ENCODE assay signal across 8 mouse cellular contexts in the genomic region with DNA sequence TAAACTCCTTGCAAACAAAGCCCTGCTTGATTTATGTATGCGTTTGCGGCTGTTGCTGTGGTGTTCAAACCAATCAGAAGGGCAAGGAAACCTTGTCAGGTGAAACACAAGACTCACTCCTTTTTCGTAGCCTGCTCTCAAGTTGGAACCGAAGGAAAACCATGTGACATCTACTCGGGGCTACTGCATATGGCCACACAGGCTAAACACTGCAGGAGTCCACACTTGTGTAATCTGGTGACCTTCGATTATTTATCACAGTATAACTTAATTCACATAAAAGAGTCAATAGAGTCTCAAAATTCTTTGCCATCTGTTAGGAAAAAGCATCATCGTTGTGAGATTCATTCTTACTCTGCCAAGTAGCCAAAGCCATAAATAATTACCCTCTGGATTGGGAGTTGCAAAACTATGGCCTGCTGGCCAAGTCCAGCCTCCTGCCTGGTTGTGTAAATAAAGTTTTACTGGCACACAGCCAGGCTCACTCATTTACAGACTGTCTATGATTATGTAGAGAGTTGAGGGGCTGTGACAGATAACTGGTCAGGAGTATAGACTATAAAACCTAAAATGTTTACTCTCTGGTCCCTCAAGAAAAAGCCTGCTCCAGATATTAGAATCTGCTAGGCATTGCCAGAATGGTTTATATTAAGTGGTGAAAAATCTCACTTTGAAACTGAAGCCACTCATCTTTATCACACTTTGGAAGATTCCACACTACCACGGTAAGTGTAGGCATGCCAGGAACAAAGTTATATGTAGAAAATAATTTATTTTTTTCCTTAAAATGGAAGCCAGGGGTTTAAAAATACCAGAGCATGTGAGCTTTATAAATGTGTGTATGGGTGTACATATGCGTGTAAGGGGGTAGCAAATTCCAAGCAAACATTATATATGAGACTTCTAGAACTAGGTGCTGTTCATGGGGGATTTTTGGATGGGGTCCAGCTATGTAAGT. TPM values are rescaled to one million over a fixed set of nuclear protein-coding genes. Genes with fewer than 3 reads are reported as not detected.
A peak's percentile ranks its signal among the peaks of the same experiment; 100 is the strongest.
DNase-seq lines count a peak whose midpoint lies in the region; ATAC-seq lines count a peak whose summit lies in the region.

No protein-coding gene starts in this region.

- H3K4me2 ChIP-seq in forebrain, embryonic 14.5 days (ENCODE audit: low read length): no peak overlapping the region
- H3K4me2 ChIP-seq in forebrain, embryonic 15.5 days (replicated peaks): no peak overlapping the region
- no peak overlapping the region for H3K4me2 ChIP-seq in liver, embryonic 13.5 days

- WGBS in forebrain, embryonic 14.5 days: 73% methylated on average over 9 of the region's 9 CpGs
- 61% methylated on average over 9 of the region's 9 CpGs for WGBS in forebrain, embryonic 15.5 days
- WGBS in liver, embryonic 13.5 days (ENCODE audit: insufficient replicate concordance): 68% methylated on average over 9 of the region's 9 CpGs

- H3K27ac ChIP-seq in forebrain, embryonic 14.5 days (ENCODE audit: low read depth, low read length): no peak overlapping the region
- H3K27ac ChIP-seq in forebrain, embryonic 15.5 days (replicated peaks): no peak overlapping the region
- H3K27ac ChIP-seq in liver, embryonic 13.5 days: no peak overlapping the region

- H3K36me3 ChIP-seq in forebrain, embryonic 14.5 days (ENCODE audit: control insufficient read depth, insufficient read depth, low read length): no peaks in the 10 kb centered on the region
- H3K36me3 ChIP-seq in forebrain, embryonic 15.5 days: no peaks in the 10 kb centered on the region
- H3K36me3 ChIP-seq in liver, embryonic 13.5 days: no peaks in the 10 kb centered on the region

- peak; percentile 33 for DNase-seq in forebrain, embryonic 14.5 days (ENCODE audit: low spot score)
- DNase-seq in urinary bladder, postnatal 25 days (ENCODE audit: low spot score): peak; percentile 13
- no peak for DNase-seq in urinary bladder, adult 2 months (ENCODE audit: low spot score)
- no peak for DNase-seq in liver, embryonic 13.5 days
- no peak for DNase-seq in right cerebral cortex, postnatal 25 days
- no peak for DNase-seq in spleen, adult 12 weeks (ENCODE audit: low spot score)
- DNase-seq in cerebellum, adult 11-12 months: no peak

- no peak overlapping the region for H3K9ac ChIP-seq in forebrain, embryonic 14.5 days (ENCODE audit: low read length)
- H3K9ac ChIP-seq in forebrain, embryonic 15.5 days (replicated peaks): no peak overlapping the region
- H3K9ac ChIP-seq in liver, embryonic 13.5 days: no peak overlapping the region

- no peaks in the 10 kb centered on the region for H3K27me3 ChIP-seq in forebrain, embryonic 14.5 days (replicated peaks; ENCODE audit: control insufficient read depth, insufficient read depth, low read length)
- H3K27me3 ChIP-seq in forebrain, embryonic 15.5 days: no peaks in the 10 kb centered on the region
- peaks cover 4% of the 10 kb centered on the region; the same call in 1 of the 2 replicates for H3K27me3 ChIP-seq in liver, embryonic 13.5 days

- no peaks in the 10 kb centered on the region; the same call in 1 of the 2 replicates for H3K4me1 ChIP-seq in forebrain, embryonic 14.5 days (ENCODE audit: control insufficient read depth, insufficient read depth, low read length)
- H3K4me1 ChIP-seq in forebrain, embryonic 15.5 days: peaks cover 8% of the 10 kb centered on the region; the same call in 1 of the 2 replicates
- peaks cover 3% of the 10 kb centered on the region; the same call in 1 of the 2 replicates for H3K4me1 ChIP-seq in liver, embryonic 13.5 days (replicated peaks)

- peak; percentile 40; the same call in 1 of the 2 replicates for ATAC-seq in forebrain, embryonic 14.5 days
- ATAC-seq in forebrain, embryonic 15.5 days (replicated peaks): no peak
- ATAC-seq in liver, embryonic 13.5 days (ENCODE audit: low read depth): peak; percentile 41; the same call in 1 of the 2 replicates

- H3K9me3 ChIP-seq in forebrain, embryonic 14.5 days (replicated peaks; ENCODE audit: control insufficient read depth, low read length): no peaks in the 10 kb centered on the region
- H3K9me3 ChIP-seq in forebrain, embryonic 15.5 days: no peaks in the 10 kb centered on the region
- H3K9me3 ChIP-seq in liver, embryonic 13.5 days (replicated peaks): no peaks in the 10 kb centered on the region

- no peak overlapping the region for H3K4me3 ChIP-seq in forebrain, embryonic 14.5 days (ENCODE audit: low read depth, low read length)
- H3K4me3 ChIP-seq in forebrain, embryonic 15.5 days: no peak overlapping the region
- H3K4me3 ChIP-seq in liver, embryonic 13.5 days (replicated peaks): no peak overlapping the region

RNA-seq across cellular contexts. Expression of a gene that starts 40.3 kb away (rescaled TPM):
- 20.8 and 29.2 TPM in 2 replicates for polyA plus RNA-seq in forebrain, embryonic 14.5 days (2014; fragmentation: Nextera tagmentation; extraction: Ambion mirVana)
- polyA plus RNA-seq in forebrain, embryonic 15.5 days (2015; fragmentation: Nextera tagmentation; extraction: Ambion mirVana): 35.9 and 36.8 TPM in 2 replicates
- 4.6 and 5.7 TPM in 2 replicates for polyA plus RNA-seq in urinary bladder, adult 2 months (2012; rRNA removed)
- polyA plus RNA-seq in liver, embryonic 13.5 days (2015; fragmentation: Nextera tagmentation; extraction: Ambion mirVana): 0.96 and 1.3 TPM in 2 replicates

Comparison
In these comparisons a context has a peak if more than half of its experiments do, and no peak if none do; other contexts are left out.
1. DNase-seq: peak in forebrain, embryonic 14.5 days (single experiment) and urinary bladder, postnatal 25 days (single experiment); none in urinary bladder, adult 2 months (single experiment), liver, embryonic 13.5 days (single experiment), right cerebral cortex, postnatal 25 days (single experiment), spleen, adult 12 weeks (single experiment) and cerebellum, adult 11-12 months (single experiment).